Mouse (Mus musculus) lung, postnatal 0 days (tissue): ENCODE results near the gene Ccdc30. TPM values are rescaled to one million over a fixed set of nuclear protein-coding genes. Genes with fewer than 3 reads are reported as not detected.

Source experiments
- ATAC-seq: fragments of 200-750 bp; cut with Nextera tagmentation; 2 replicates; pipeline ENCODE4 v1.8.0; 2017; ENCODE audit warnings: moderate library complexity
- DNase-seq: peaks from one replicate; pipeline ENCODE4 v3.0.0-alpha.2; 2016; ENCODE audit warnings: low spot score
- H3K27ac ChIP-seq: fragments of 300-500 bp; sonication (generic); 2 replicates; pipeline ENCODE4 v1.5.1; 2014; ENCODE audit warnings: antibody characterized with exemption, mild to moderate bottlenecking, low read length, mixed read lengths
- H3K27me3 ChIP-seq: fragments of 300-500 bp; sonication (generic); replicated peaks from 2 replicates; pipeline ENCODE4 v1.6.1; 2014; ENCODE audit warnings: low read length, mixed read lengths; ENCODE audit not compliant: insufficient read depth
- H3K36me3 ChIP-seq: fragments of 300-500 bp; sonication (generic); 2 replicates; pipeline ENCODE4 v1.6.1; 2014; ENCODE audit warnings: low read length, mixed read lengths; ENCODE audit not compliant: insufficient read depth
- H3K4me1 ChIP-seq: fragments of 300-500 bp; sonication (generic); 2 replicates; pipeline ENCODE4 v1.6.1; 2014; ENCODE audit warnings: antibody characterized with exemption, low read depth, low read length, mixed read lengths; ENCODE audit not compliant: insufficient read depth
- H3K4me2 ChIP-seq: fragments of 300-500 bp; sonication (generic); replicated peaks from 2 replicates; pipeline ENCODE4 v1.6.1; 2014; ENCODE audit warnings: low read depth, mild to moderate bottlenecking, low read length, moderate library complexity, mixed read lengths
- H3K4me3 ChIP-seq: fragments of 300-500 bp; sonication (generic); 2 replicates; pipeline ENCODE4 v1.5.1; 2014; ENCODE audit warnings: low read depth, low read length
- H3K9ac ChIP-seq: fragments of 300-500 bp; sonication (generic); replicated peaks from 2 replicates; pipeline ENCODE4 v1.6.1; 2014; ENCODE audit warnings: low read depth, mild to moderate bottlenecking
- H3K9me3 ChIP-seq: fragments of 300-500 bp; sonication (generic); 2 replicates; pipeline ENCODE4 v1.6.1; 2016; ENCODE audit warnings: low read length, mixed read lengths
- CTCF ChIP-seq: IDR thresholded peaks from 2 replicates; pipeline ENCODE4 v1.5.1; 2016; ENCODE audit warnings: antibody characterized with exemption, mild to moderate bottlenecking
- EP300 ChIP-seq: IDR thresholded peaks from 2 replicates; pipeline ENCODE4 v1.6.1; 2016; ENCODE audit warnings: antibody characterized with exemption, mild to moderate bottlenecking, control low read depth
- WGBS: fragments of 180-500 bp; shearing (Covaris S2); extraction: QIAGEN DNeasy Blood & Tissue Kit; methylation state at CpG from one replicate; pipeline ENCODE4 v1.1.7; 2014; 5-methylcytosine and 5-hydroxymethylcytosine counted together
- polyA plus RNA-seq: library from polyadenylated mRNA; unstranded; fragments of >200 nt; fragmentation: Nextera tagmentation; extraction: Ambion mirVana; gene quantifications from 2 replicates; pipeline ENCODE4 v1.2.1, GENCODE M21; 2015

Gene Ccdc30
- polyA plus RNA-seq, 1 experiment from 2014 or later, result 7.3 TPM

DNA sequence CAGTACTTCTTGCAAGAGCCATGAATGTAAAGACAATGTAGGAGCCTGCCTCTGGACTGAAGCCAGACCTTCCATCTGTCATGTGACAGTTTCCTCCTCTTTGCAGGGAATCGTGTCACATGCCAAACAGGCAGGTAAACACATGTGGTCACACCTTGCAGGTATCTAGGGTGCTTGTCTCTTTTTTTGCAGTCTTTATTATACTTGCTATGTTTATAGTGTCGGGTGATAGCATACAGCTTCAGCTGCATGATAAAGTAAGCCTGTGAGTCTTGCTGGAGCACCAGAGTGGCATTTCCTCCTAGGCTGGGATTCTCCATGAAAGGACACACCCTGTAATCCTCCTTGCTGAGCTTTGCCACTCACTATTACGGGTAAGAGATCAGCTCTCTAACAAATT, 113.5 kb downstream of the Ccdc30 start:
- DNase-seq, result no peak
- H3K4me3 ChIP-seq, result no peak overlapping the region
- H3K36me3 ChIP-seq, result no peaks in the 10 kb centered on the region
- ATAC-seq, result no peak
- WGBS, result 62% methylated on average over 3 of the region's 3 CpGs
- no peaks in the 10 kb centered on the region for H3K4me1 ChIP-seq
- no peak overlapping the region for H3K9ac ChIP-seq
- no peaks in the 10 kb centered on the region for H3K27me3 ChIP-seq
- TF ChIP-seq EP300 (no peak), CTCF (no peak)
- H3K4me2 ChIP-seq, result no peak overlapping the region
- no peaks in the 10 kb centered on the region for H3K9me3 ChIP-seq
- H3K27ac ChIP-seq, result no peak overlapping the region

DNA sequence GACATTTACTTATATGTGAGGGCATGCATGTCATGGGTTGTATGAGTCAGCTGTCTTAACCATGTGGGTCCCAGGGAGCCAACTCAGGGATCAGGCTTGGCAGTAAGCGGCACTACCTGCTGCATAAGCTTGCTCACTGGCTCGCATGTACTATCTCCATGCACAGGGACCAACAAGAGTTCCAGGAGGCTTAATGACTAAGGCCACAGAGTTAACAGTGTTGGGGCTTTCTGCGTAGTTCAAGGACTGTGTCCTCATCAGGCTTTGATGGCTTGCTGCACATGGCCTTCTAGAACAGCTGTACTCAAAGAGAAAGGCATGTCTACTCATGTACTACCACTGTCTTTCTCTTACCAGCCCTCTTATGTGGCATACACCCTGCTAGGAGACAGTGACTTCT, 114.6 kb downstream of the Ccdc30 start:
- H3K4me3 ChIP-seq, result no peak overlapping the region
- TF ChIP-seq EP300 (no peak), CTCF (no peak)
- H3K36me3 ChIP-seq, result no peaks in the 10 kb centered on the region
- H3K4me2 ChIP-seq, result no peak overlapping the region
- no peak overlapping the region for H3K27ac ChIP-seq
- 94% methylated on average over 3 of the region's 3 CpGs for WGBS
- no peaks in the 10 kb centered on the region for H3K4me1 ChIP-seq
- no peak overlapping the region for H3K9ac ChIP-seq
- ATAC-seq (no peak), DNase-seq (no peak)
- H3K9me3 ChIP-seq, result no peaks in the 10 kb centered on the region
- no peaks in the 10 kb centered on the region for H3K27me3 ChIP-seq

DNA sequence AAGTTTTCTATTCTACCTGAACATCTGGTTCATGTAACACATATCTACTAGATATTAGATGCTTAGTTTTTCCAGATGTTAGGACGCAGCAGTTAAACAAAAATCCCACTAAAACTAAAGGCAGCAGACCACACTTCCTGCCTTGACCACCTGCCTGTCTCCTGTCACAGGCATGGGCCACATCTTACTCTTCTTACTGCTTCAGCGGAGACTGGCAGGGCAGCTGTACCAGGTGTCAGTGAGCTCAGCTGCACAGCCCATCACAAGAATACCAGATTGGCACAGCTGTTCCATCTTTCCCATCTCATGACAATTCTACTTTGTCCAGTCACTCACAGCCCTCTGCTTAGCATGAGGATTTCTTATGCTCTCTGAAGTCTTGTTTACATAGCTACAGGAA, 118.0 kb downstream of the Ccdc30 start:
- Histone ChIP-seq H3K4me2 (no peak overlapping the region), H3K4me1 (no peaks in the 10 kb centered on the region), H3K9me3 (no peaks in the 10 kb centered on the region), H3K27me3 (no peaks in the 10 kb centered on the region), H3K27ac (no peak overlapping the region), H3K36me3 (no peaks in the 10 kb centered on the region), H3K9ac (no peak overlapping the region), H3K4me3 (no peak overlapping the region)
- TF ChIP-seq EP300 (no peak), CTCF (no peak)
- ATAC-seq (no peak), DNase-seq (no peak)
- 67% methylated on average over 2 of the region's 2 CpGs for WGBS

DNA sequence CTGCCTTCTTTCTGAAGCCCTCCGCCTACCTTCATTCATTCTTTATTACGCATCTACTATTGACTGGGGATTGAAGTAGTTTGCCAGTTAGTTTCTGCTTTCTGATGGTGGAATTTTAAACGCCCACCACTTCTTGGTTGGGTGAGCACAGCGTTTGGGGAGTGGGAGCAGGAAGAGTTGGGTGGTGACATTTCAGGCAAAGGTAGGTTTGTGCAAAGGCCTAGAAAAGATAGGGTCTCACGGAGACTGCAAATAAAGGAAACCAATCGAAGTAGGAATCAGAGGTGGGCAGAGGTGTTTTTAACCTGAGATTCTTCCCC, 120.2 kb downstream of the Ccdc30 start:
- no peak for DNase-seq
- no peak for ATAC-seq
- WGBS, result 6% methylated on average over 6 of the region's 6 CpGs

DNA sequence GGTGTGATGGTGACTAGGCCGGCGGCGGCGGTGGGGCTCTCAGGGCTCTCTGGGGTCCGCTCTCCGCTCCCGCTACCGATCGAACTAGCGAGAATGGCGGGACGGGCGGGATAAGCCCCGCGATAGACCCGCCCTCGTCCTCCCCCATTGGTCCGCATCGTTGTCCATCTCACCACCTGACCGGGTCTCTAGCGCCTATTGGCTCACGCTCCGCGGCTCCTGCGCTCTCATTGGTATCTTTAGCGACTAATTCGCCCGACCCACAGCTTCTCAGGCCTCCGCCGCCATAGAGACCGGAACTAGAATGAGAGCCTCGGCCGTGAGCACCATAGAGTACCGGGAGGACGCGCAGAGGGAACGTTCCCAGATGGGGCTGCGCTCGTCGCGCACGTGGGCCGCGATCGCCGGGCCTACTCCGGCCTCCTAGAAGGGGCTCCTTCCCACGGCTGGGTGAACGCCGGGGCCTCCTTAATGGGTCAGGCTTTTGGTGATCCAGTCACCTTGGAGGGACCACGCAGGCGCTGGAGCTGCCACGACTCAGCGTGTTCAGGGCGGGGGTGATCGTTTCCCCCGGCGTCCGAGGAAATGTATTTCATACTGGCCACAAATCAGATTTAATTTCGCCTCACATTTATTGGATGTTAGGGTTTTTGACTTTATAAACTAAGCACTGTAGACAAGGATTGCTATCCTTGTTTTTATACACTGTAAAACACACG, 120.7 kb downstream of the Ccdc30 start, which contains the start of gene Ybx1:
Gene Ybx1, minus strand, starts transcription at position 190 of the 719 bp plus-strand sequence.
- H3K36me3 ChIP-seq, result no peaks in the 10 kb centered on the region
- ATAC-seq (peak; percentile 99), DNase-seq (peak; percentile 99)
- H3K9ac ChIP-seq, result peak within 1 kb of the TSS; percentile 60
- peak within 1 kb of the TSS; percentile 87 for H3K4me3 ChIP-seq
- H3K9me3 ChIP-seq, result no peaks in the 10 kb centered on the region
- H3K27me3 ChIP-seq, result no peaks in the 10 kb centered on the region
- H3K4me2 ChIP-seq, result peak within 1 kb of the TSS; percentile 96
- no peaks in the 10 kb centered on the region for H3K4me1 ChIP-seq
- H3K27ac ChIP-seq, result peak within 1 kb of the TSS; percentile 82
- no peak for TF ChIP-seq EP300
- no peak for TF ChIP-seq CTCF
- 1% methylated on average over 60 of the region's 61 CpGs for WGBS

More for the DNA sequence above, 120.2 kb downstream of the Ccdc30 start:
- H3K36me3 ChIP-seq, result no peaks in the 10 kb centered on the region
- peak overlapping the region; percentile 82; the same call in 1 of the 2 replicates for H3K27ac ChIP-seq
- peak overlapping the region; percentile 45 for H3K9ac ChIP-seq
- no peaks in the 10 kb centered on the region for H3K9me3 ChIP-seq
- TF ChIP-seq CTCF (no peak), EP300 (no peak)
- H3K4me2 ChIP-seq, result peak overlapping the region; percentile 96
- peak overlapping the region; percentile 87 for H3K4me3 ChIP-seq
- no peaks in the 10 kb centered on the region for H3K4me1 ChIP-seq
- no peaks in the 10 kb centered on the region for H3K27me3 ChIP-seq

DNA sequence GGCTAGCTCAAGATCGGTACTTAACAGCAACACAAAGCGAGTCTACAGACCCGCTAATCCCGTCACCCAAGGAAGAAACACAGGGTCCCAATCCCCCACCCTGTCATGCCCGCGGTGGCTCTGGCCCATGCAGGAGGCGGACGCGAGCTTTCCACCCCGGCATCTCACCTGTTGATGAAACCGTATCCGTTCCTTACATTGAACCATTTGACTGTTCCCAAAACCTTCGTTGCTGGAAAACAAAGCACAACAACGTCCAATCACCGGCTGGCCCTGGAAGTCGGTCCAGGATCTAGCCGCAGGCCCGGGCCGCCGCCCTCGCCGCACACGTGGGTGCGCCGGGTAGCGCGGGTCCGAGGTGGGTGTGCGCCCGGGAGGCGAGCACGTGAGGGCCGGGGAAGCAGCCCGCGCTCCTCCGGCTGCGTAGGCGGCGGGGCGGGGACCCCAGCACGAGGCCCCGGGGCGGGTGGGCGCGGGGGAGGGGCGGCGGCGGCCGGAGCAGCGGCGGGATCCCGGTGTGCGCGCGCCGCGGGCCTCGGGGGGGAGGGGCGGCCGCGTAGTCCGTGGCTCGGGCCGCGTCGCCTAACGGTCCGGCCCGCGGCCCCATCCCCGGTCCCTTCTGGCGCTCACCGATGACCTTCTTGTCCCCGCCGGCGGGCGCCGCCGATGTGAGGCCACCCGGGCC, 121.6 kb downstream of the Ccdc30 start:
- TF ChIP-seq CTCF (no peak), EP300 (no peak)
- DNase-seq (peak; percentile 30), ATAC-seq (peak; percentile 25)
- no peaks in the 10 kb centered on the region for H3K36me3 ChIP-seq
- peak overlapping the region; percentile 60 for H3K9ac ChIP-seq
- peak overlapping the region; percentile 74 for H3K27ac ChIP-seq
- no peaks in the 10 kb centered on the region for H3K27me3 ChIP-seq
- peak overlapping the region; percentile 96 for H3K4me2 ChIP-seq
- WGBS, result under 1% methylated on average over 32 of the region's 80 CpGs
- H3K4me3 ChIP-seq, result peak overlapping the region; percentile 87
- H3K4me1 ChIP-seq, result no peaks in the 10 kb centered on the region
- H3K9me3 ChIP-seq, result no peaks in the 10 kb centered on the region
